Mouse (Mus musculus): ENCODE results near the gene H2-M11. TPM values are rescaled to one million over a fixed set of nuclear protein-coding genes. Genes with fewer than 3 reads are reported as not detected.

Gene H2-M11
- not detected for polyA plus RNA-seq (2014; fragmentation: Illumina TruSeq; extraction: RNeasy Lipid Tissue Mini Kit (QIAGEN cat#74804); ENCODE audit: low read depth, low replicate concordance)

GRCm38 (mm10) chr17:36546775-36547174 is at the start of gene H2-M11:
TSS of gene H2-M11 (plus strand) at chr17:36547075.

Other genes starting within 250 kb of the H2-M11 start
- gene H2-M10.1, start 220.9 kb upstream of the H2-M11 start, polyA plus RNA-seq (2014; fragmentation: Illumina TruSeq; extraction: RNeasy Lipid Tissue Mini Kit (QIAGEN cat#74804); ENCODE audit: low read depth, low replicate concordance), result not detected
- not detected for gene H2-M10.3, start 178.7 kb upstream of the H2-M11 start, polyA plus RNA-seq (2014; fragmentation: Illumina TruSeq; extraction: RNeasy Lipid Tissue Mini Kit (QIAGEN cat#74804); ENCODE audit: low read depth, low replicate concordance)
- gene H2-M10.4, start 84.7 kb upstream of the H2-M11 start, polyA plus RNA-seq (2014; fragmentation: Illumina TruSeq; extraction: RNeasy Lipid Tissue Mini Kit (QIAGEN cat#74804); ENCODE audit: low read depth, low replicate concordance), result not detected
- not detected for gene H2-M9, start 95.6 kb downstream of the H2-M11 start, polyA plus RNA-seq (2014; fragmentation: Illumina TruSeq; extraction: RNeasy Lipid Tissue Mini Kit (QIAGEN cat#74804); ENCODE audit: low read depth, low replicate concordance)
- gene H2-M1, start 125.1 kb downstream of the H2-M11 start, polyA plus RNA-seq (2014; fragmentation: Illumina TruSeq; extraction: RNeasy Lipid Tissue Mini Kit (QIAGEN cat#74804); ENCODE audit: low read depth, low replicate concordance), result not detected
- not detected for gene H2-M10.5, start 225.8 kb downstream of the H2-M11 start, polyA plus RNA-seq (2014; fragmentation: Illumina TruSeq; extraction: RNeasy Lipid Tissue Mini Kit (QIAGEN cat#74804); ENCODE audit: low read depth, low replicate concordance)

Data from kidney, adult 10 weeks (tissue).